Mouse (Mus musculus) liver, adult 2 months (tissue): Measurements from ENCODE around the gene Igfn1. TPM values are rescaled to one million over a fixed set of nuclear protein-coding genes. Genes with fewer than 3 reads are reported as not detected.

ENCODE experiments used
- DNase-seq: peaks from one replicate; pipeline ENCODE4 v3.0.0-alpha.2; 2011; ENCODE audit warnings: low read depth, low spot score; ENCODE audit errors: extremely low read depth
- H3K27ac ChIP-seq: fragments of 200-500 bp; replicated peaks from 2 replicates; pipeline ENCODE4 v1.5.1; 2012; ENCODE audit warnings: low read depth, mild to moderate bottlenecking, control low read depth, inconsistent platforms, low read length; ENCODE audit not compliant: insufficient read depth
- H3K27me3 ChIP-seq: fragments of 200-500 bp; 2 replicates; pipeline ENCODE4 v1.6.1; 2012; ENCODE audit warnings: mild to moderate bottlenecking, moderate library complexity, low read length, inconsistent platforms; ENCODE audit not compliant: control insufficient read depth, insufficient read depth
- H3K36me3 ChIP-seq: fragments of 200-500 bp; 2 replicates; pipeline ENCODE4 v1.6.1; 2012; ENCODE audit warnings: low read length, inconsistent platforms; ENCODE audit not compliant: control insufficient read depth, insufficient read depth
- H3K4me1 ChIP-seq: fragments of 200-500 bp; 2 replicates; pipeline ENCODE4 v1.6.1; 2011; ENCODE audit warnings: low read length; ENCODE audit not compliant: control insufficient read depth, insufficient read depth
- H3K4me3 ChIP-seq: fragments of 200-500 bp; 2 replicates; pipeline ENCODE4 v1.5.1; 2011; ENCODE audit warnings: low read depth, mild to moderate bottlenecking, control low read depth, low read length, moderate library complexity; ENCODE audit not compliant: insufficient read depth
- H3K79me2 ChIP-seq: fragments of 200-500 bp; 2 replicates; pipeline ENCODE4 v1.6.1; 2012; ENCODE audit warnings: inconsistent platforms, mild to moderate bottlenecking, low read length, moderate library complexity; ENCODE audit not compliant: control insufficient read depth, insufficient read depth
- H3K9ac ChIP-seq: fragments of 200-500 bp; 2 replicates; pipeline ENCODE4 v1.6.1; 2012; ENCODE audit warnings: low read depth, mild to moderate bottlenecking, control low read depth, inconsistent platforms, low read length
- CTCF ChIP-seq: fragments of 200-500 bp; IDR thresholded peaks from 2 replicates; pipeline ENCODE4 v1.5.1; 2011; ENCODE audit warnings: low read depth, low read length, control low read depth
- POLR2A ChIP-seq: fragments of 200-500 bp; IDR thresholded peaks from 2 replicates; pipeline ENCODE4 v1.6.1; 2011; ENCODE audit warnings: low read length, control low read depth; ENCODE audit not compliant: insufficient read depth; ENCODE audit errors: extremely low read depth
- WGBS: fragments of 180-500 bp; shearing (Covaris S2); methylation state at CpG from one replicate; pipeline ENCODE4 v1.1.7; 2018; 5-methylcytosine and 5-hydroxymethylcytosine counted together
- polyA plus RNA-seq: library from polyadenylated mRNA; depleted of rRNA; stranded (reverse); fragments of >200 nt; gene quantifications from 2 replicates; pipeline ENCODE4 v1.2.3, GENCODE M21; 2012
- total RNA-seq: library from RNA; depleted of rRNA; stranded (reverse); fragments of >200 nt; gene quantifications from 2 replicates; pipeline ENCODE4 v1.2.3, GENCODE M21; 2014

The Igfn1 gene
- total and polyA plus RNA-seq, 2 experiments, result not detected

DNA sequence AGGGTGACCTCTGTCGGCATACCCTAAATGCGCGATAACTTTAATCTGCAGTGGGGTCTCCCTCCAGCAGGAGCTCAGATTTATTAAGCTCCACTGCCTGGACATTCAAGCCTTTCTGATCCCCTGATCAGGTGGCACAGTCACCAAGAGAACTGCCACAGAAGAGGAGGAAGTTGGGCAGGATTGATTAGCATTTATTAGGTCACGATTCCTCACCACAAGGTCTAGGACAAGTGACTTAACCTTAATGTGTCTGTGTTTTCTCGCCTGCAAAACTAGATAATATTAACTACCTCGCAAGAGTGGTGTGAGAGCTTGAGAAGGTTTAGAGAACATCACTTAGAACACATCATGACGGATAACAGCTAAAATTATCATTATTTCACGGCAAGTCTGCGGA is 41.8 kb upstream of the Igfn1 start:
- 69% methylated on average over 9 of the region's 9 CpGs for WGBS
- no peak for TF ChIP-seq CTCF
- no peak for TF ChIP-seq POLR2A

DNA sequence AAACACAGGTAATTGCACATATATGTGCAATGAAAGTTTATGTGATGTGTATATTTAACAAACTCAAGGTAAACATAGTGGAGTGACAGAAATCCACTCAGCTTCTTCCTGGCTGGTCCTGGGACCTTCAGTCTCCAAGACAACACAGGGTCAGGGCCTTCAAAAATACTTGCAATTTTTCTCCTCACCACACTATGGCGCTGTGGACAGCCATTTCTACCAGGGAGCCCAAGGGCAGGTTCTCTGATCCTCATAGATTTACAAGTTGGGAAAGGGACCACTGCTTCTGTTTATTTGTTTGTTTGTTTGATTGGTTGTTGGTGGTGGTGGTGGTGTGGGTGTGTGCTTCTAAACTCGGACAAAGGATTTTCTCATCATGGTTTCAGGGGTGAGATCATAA is 41.3 kb upstream of the Igfn1 start:
- Histone ChIP-seq H3K4me1 (no peaks in the 10 kb centered on the region), H3K9ac (no peak overlapping the region), H3K27ac (no peak overlapping the region), H3K27me3 (peaks cover 8% of the 10 kb centered on the region; the same call in 1 of the 2 replicates), H3K36me3 (no peaks in the 10 kb centered on the region), H3K4me3 (no peak overlapping the region), H3K79me2 (no peaks in the 10 kb centered on the region)
- TF ChIP-seq CTCF, result peak; percentile 32; the same call in 1 of the 2 replicates
- no peak for TF ChIP-seq POLR2A
- WGBS, result 8% methylated on average over 2 of the region's 2 CpGs
- DNase-seq, result peak; percentile 15

More for the DNA sequence above, 41.8 kb upstream of the Igfn1 start:
- peaks cover 8% of the 10 kb centered on the region; the same call in 1 of the 2 replicates for H3K27me3 ChIP-seq
- H3K27ac ChIP-seq, result no peak overlapping the region
- H3K9ac ChIP-seq, result no peak overlapping the region
- no peaks in the 10 kb centered on the region for H3K36me3 ChIP-seq
- H3K4me3 ChIP-seq, result no peak overlapping the region
- no peak for DNase-seq
- H3K79me2 ChIP-seq, result no peaks in the 10 kb centered on the region
- H3K4me1 ChIP-seq, result no peaks in the 10 kb centered on the region

DNA sequence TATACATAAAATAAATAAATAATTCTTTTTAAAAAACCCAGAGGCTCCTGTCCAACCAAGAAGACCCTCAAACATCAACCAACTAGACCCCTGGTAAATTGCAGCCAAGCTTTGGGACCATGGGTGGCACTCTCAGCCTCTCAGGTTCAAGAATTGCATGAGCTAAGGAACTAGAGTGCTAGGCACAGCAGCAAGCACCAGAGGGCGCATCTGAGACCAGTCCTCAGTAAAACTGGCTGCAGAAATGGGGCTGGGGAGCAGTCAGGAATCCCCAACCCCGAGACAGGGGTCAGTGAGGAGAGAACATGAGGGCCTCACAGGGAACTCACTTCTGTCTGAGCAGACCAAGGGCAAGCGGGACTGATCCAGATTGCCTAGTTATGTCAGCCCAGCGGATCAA is 39.6 kb upstream of the Igfn1 start:
- WGBS, result 14% methylated on average over 4 of the region's 4 CpGs
- no peak overlapping the region for H3K4me3 ChIP-seq
- TF ChIP-seq POLR2A, result no peak
- peak; percentile 84 for TF ChIP-seq CTCF
- DNase-seq, result peak; percentile 24
- no peaks in the 10 kb centered on the region for H3K4me1 ChIP-seq
- H3K27me3 ChIP-seq, result peaks cover 6% of the 10 kb centered on the region; the same call in 1 of the 2 replicates
- no peak overlapping the region for H3K27ac ChIP-seq
- H3K36me3 ChIP-seq, result no peaks in the 10 kb centered on the region
- H3K9ac ChIP-seq, result no peak overlapping the region
- H3K79me2 ChIP-seq, result no peaks in the 10 kb centered on the region

- no peaks in the 10 kb centered on the region for H3K4me1 ChIP-seq
- no peak overlapping the region for H3K27ac ChIP-seq
- H3K27me3 ChIP-seq, result no peaks in the 10 kb centered on the region; the same call in 1 of the 2 replicates
- 14% methylated on average over 4 of the region's 4 CpGs for WGBS
- TF ChIP-seq CTCF, result no peak
- no peak for TF ChIP-seq POLR2A
- no peaks in the 10 kb centered on the region for H3K79me2 ChIP-seq
- H3K36me3 ChIP-seq, result no peaks in the 10 kb centered on the region
- no peak overlapping the region for H3K9ac ChIP-seq
- DNase-seq, result no peak
- H3K4me3 ChIP-seq, result no peak overlapping the region
These were observed 34.7 kb upstream of the Igfn1 start for GRCm38 (mm10) chr1:136040874-136041273.

- Histone ChIP-seq H3K9ac (no peak overlapping the region), H3K4me1 (no peaks in the 10 kb centered on the region), H3K79me2 (no peaks in the 10 kb centered on the region), H3K36me3 (no peaks in the 10 kb centered on the region), H3K27me3 (no peaks in the 10 kb centered on the region; the same call in 1 of the 2 replicates), H3K27ac (no peak overlapping the region), H3K4me3 (no peak overlapping the region)
- DNase-seq, result no peak
- TF ChIP-seq CTCF (no peak), POLR2A (no peak)
- WGBS, result 28% methylated on average over 11 of the region's 11 CpGs
These were observed 34.3 kb upstream of the Igfn1 start for GRCm38 (mm10) chr1:136040452-136040851.

DNA sequence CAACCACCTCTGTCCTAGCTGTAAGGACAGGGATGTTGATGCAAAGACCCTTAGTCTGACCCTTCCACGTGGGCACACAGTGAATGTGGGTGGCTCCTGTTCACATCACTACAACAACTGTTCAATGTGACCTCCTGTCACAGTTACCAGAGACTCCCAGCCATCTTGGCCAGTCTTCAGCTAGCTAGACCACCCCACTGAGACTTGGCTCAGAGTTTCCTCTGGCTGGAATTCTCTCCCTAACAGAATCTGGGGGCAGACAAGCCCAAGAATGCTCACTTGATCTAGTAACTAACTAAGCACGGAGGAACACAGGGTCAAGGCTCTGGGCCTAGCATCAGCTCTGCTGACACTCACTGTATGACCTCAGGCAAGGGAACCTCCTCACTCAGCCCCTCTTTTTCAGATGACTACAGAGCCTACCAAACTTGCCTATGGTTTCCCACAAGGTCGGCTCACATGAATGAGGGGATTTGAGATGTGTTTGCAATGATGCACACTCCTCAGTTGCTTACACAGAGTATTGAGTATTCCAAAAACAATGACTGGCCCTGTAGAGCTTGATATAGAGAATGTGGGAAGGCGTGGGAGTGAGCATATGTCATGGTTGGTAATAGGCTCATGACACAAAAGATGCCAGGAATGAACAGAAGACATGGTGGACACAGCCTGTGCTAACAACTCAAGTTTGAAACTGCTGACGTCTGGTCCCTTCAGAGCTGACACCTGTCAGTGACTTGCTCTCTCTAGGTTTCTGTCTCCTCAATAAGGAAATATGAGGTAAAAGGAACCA is 32.8 kb upstream of the Igfn1 start:
- Histone ChIP-seq H3K27ac (no peak overlapping the region), H3K79me2 (no peaks in the 10 kb centered on the region), H3K9ac (no peak overlapping the region), H3K36me3 (no peaks in the 10 kb centered on the region), H3K4me1 (no peaks in the 10 kb centered on the region), H3K4me3 (no peak overlapping the region), H3K27me3 (no peaks in the 10 kb centered on the region; the same call in 1 of the 2 replicates)
- TF ChIP-seq POLR2A (no peak), CTCF (no peak)
- no peak for DNase-seq
- 73% methylated on average over 5 of the region's 5 CpGs for WGBS
